Mouse (Mus musculus) spleen, adult 12 weeks (tissue): ENCODE results near the gene Ccdc155.

Experiments used
- DNase-seq: peaks from one replicate; pipeline ENCODE4 v3.0.0; 2022; ENCODE audit warnings: low spot score

Gene Ccdc155

DNA sequence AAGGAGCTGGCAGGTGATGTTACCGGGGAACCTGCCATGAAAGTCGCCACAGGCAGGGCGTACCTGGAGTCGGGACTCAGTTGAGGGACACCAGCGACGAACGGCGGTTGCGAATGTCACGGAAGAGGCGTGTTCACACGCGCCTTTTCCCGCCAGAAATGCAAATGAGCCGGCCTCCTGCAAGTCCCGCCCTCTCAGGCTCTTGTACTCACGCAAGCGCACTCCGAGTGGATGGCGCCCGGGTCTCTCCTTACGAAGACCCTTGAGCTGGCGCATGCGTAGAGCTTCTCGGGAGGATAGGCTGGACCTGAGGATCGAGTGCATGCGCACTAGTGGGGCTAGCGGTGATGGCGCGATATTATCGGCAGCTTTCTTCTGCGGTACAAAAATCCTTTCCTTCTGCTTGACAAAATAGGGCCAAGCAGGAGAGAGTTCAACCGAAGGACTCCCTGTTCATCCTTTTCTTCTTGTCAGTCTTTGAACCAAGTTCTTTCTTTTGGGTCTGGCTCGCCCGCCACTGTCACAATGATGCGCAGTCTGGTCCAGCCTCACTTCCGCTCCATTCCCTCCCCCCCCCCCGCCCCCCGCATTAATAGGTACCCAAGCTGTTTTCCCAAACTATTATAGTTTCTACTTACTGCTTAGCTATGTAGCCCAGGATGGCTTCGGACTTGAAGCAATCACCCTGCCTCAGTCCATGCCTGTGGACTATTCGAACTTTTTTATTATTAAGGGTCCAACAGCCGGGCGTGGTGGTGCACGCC, at the start of gene Ccdc155:
Gene Ccdc155, minus strand, starts transcription at position 513 of the 764 bp plus-strand sequence.
- DNase-seq: peak; percentile 73

DNA sequence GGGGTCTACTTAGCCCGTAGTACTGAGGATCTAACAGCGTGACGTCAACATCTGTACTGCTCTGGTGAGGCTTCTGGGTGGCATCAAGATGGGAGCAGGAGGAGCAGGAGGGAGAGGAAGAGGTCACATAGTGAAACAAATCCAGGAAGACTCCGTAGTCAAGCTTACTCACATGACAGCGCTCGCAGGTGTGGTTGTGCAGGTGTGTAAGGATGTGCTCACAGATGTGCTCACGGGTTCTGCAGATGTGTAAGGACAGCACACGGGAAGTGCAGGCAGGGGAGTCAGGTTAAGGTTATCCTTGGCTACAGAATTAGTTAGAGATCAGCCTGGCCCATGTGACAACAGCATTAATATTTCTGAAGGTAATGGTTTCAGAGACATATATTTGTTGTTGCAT, 49.1 kb upstream of the Ccdc155 start:
- DNase-seq: no peak

DNA sequence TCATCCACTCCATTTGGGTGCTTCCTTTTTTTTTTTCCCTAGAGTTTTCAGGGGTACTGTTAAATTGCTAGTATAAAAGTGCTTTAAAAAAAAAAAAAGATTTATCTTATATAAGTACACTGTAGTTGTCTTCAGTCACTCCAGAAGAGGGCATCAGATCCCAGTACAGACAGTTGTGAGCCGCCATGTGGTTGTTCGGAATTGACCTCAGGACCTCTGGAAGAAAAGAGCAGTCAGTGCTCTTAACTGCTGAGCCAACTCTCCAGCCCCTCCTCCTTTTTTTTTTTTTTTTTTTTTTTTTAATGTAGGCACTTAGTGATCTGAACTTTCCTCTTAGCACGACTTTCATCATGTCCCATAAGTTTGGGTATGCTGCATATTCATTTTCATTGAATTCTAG, 43.0 kb upstream of the Ccdc155 start:
- no peak for DNase-seq

DNA sequence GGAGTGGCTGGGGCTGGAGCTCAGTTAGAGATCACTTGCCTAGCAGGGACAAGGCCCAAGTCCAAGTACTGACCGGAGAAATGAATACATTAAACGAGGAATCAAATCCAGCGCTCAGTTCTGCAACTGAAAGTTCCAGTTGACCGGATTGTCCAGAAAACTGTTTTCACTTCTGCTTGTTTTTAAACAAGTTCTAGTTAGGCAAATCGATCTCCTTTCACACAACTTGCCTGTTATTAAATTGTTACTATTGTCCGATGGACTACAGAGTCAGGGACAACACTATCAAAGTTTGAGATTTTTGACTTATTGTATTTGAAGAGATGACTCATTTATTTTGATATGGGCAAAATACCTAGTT, 36.7 kb upstream of the Ccdc155 start:
- no peak for DNase-seq

DNA sequence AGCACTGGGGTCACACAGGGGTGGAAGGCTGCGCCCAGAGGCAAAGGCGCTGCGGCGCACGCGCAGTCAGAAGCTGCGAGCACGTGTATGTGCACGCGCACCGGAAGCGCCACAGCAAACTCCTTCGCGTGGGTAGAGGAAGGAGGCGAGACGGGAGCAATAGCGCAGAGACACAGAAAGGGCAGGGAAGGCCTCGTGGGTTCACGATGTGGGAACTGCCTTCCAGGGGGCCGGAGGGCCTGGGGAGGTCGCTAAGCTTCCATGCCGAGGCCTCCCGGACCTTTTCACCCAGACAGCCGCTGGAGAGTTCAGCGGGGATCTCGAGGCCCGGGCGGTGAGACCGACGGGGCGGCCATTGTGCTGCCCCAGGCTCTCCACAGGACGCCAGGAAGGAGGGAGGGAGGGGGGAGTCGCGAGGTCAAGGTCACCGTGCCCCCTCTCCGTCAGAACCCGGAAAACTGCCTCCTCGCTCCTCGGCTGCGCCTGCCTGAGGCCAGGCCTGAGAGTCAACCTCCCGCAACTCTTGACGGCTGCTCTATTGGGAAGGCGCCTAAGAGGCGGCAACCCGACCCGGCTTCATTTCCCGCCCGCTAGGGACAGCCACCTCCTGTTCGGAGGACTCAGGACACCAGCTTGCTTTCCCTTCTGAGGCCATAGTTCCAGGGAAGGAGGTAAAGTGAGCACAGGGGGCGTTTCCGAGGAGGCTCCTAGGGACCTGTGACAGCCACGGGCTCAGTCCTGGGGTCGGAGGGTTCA, 36.1 kb upstream of the Ccdc155 start, which contains the start of gene Slc6a16:
Gene Slc6a16, plus strand, starts transcription at position 453 of the 756 bp plus-strand sequence.
- DNase-seq: no peak

DNA sequence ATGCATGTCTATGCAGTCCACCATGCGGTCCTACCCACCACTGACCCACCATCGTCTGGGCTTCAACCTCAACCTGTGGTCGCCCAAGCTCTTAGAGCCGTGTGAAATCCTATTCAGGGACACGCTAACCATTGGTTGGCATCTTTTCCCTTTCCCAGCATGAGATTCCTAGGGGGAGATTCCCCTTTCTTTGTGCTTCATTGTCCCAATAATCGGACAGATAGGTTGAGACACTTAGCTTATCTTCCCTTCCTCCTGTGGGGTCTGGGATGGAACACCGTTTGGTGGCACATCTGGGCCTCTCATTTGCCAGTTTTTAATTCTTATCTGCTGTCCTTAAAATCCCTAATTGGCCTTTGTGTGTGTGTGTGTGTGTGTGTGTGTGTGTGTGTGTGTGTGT, 35.4 kb upstream of the Ccdc155 start:
- no peak for DNase-seq

DNA sequence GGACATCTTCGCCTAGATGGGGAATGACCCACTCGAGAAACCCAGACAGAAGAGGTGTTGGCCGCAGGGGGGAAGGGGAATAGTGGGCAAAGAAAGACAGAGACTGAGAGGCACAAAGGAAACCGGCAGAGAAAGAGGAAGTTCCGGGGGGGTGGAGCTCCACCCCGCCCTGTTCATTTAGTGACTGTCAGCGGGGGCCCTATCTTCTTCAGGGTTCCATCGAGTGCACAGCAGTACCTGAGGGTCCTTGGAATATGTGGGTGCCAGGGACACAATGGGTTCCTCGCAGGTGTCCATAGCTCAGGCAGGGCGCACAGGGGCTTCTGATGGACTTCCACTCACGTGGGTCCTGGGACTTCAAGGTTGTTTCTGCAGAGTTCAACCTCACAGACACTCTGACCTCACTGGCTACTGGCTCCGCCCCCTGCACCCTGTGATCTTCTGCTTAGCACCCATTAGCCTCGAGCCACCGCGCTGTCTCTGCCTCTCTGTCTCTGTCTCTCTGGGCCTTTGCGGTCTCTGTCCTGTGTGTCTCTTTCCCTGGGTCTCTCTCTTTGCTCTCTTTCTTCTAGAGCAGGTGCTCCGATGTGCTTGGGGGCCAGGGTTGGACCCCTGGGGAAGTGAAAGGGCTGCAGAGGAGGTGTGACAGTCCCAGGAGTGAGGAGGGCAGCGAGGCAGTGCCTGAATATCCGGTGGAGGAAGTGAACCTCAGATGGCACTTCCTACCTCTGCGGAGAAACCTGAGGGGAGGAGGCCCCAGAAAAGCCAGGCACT, 34.2 kb upstream of the Ccdc155 start, which contains the start of gene Cd37:
Gene Cd37, minus strand, starts transcription at position 393 of the 774 bp plus-strand sequence.
- DNase-seq: peak; percentile 71

DNA sequence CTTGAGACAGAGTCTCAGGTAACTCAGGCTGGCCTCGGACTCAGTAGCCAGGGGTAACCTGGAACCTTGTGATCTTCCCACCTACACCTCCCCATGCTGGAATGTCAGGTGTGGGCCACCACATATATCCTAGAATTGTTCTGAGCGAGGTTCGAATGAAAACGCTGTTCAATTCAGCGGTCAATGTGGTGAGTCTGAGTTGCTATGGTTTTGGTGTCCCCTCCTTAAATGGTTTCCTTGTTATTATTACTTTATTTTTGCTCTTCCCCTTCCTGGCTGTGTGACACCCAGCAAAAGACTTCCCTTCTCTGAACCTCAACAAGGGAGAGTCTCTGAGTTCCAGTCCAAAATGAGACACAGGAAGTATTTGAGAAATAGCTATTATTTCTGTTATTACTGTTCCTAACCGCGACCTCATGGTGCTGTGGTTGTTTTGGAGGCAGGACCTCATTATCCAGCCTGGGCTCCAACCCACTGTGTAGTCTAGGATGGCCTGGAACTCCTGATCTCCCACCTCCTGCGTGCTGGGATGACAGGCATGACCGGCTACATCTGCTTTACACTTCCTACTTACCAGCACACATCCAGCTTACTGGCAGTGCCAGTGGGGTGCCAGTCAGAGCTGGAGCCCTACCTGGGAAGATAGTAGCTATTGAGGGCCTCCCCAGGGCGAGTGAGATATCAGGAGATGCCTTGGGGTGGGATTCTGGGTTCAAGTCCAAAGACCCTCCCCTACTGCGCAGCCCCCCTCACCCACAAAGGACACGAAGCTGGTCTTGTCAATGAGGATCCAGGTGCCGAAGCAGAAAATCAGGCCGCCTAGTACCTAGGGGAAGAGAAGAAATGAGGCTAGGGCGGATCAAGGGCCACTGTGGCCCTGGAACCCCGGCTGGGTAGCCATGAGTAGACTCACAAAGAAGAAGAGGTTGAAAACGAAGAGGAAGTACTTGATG, 33.3 kb upstream of the Ccdc155 start:
- no peak for DNase-seq

DNA sequence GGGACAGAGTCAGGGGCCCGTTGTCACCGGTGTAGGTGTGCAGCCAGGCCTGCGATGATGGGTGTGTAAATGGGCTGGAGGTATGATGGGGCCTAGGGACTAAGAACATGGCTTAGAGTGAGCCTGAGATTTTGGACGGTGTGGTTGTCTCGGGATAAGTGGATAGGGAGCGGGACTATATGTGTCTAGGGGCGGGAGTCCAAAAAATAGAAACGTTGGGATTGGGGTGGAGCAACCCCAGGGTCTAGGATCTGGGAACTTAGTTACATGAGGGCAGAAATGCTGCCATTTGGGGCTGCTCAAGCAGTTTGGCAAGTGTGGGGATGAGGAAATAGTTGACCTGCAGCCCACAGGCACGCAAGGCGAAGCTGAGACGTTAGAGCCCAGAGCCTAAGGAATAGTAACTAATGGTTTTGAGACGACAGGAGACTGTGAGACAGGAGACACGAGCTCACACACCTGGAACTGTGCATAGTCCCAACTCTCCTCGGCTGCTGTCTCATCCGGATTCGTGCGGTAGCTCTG, 31.0 kb upstream of the Ccdc155 start:
- DNase-seq: no peak

DNA sequence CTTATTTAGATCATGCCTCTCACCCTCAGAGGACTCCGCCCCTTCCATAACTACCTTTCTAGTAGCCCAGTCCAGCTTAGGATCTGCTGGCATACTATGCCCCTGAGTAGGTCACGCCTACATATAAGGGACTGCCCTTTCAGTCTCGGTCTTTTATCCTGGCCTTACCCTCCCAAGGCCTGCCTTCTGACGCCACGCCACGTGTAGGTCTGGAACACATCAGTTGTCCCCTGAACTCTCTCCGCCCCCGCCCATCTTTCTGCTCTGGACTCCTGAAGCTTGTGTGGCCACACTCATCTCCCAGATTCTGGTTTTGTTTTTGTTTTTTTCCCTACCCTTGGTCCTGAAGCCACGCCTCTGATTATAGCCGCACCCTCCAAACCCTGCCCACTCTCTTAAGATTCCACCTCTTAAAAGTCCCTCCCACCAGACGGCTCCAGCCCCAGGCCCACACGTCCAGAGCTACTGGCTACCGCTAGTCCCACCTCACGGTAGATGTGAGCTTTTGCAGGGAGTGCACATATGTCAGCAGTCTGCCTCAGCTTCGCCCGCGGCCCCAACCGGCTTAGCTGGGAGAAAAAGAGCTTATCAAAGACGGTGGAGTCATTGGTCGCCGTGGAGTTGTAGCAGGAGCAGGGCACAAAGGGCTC, 30.4 kb upstream of the Ccdc155 start:
- no peak for DNase-seq

DNA sequence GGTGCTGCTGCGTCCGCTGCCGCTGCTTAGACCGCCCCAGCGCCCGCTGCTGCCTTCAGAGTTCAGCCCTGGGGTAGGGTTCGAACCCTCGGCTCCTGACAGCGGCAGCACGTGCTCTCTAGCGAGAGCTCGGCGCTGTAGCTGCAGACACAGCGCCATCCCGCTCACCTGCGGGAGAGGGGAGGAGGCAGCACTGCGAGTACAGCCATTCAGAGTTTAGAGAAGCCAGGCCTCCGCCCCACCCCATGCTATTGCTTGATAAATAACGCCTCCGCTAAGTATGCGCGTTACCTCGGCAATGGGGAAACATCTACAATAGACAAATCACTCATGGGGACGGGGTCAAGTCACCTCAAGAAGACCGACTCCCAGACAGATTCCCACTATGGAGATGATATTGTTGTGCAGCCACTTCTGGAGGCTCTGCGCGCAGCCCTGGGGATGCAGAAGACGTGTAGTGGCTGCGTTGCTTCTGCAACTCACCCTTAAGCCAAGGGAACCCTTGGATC, 29.7 kb upstream of the Ccdc155 start:
- no peak for DNase-seq

DNA sequence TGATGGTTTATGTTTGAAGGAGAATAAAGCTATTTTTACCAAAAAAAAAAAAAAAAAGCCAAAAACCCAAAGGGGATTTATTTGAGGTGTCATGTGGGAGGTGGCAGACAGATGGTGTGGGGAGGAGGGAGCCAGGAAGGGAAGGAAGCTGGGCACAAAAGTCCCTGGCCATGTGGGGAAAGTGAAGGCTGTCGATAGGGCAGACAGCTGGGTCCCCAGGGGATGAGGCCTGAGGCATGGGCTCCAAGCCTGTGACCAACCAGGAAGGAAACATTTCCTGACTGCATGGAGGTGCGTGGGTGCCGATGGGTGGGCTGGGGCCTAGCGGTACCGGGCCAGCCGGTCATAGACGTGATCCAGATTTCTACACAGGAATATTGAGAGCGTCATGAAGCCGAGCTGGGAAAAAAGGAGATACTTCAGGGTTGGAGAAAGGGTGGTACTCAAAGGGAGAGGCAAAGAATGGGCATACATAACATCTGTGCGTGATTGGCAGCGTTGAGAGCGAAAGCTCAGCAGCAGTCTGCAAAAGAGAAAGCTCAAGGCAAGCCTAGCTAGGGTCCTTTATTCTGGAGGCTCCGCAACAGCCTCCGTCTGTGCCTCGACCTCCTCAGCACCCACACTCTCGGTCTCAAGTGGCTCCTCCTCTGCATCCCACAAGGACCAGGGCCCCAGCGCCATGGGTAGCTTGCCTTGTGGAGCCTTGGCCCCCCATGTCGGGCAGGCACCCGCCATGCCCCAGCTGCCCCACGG, 29.1 kb upstream of the Ccdc155 start:
- DNase-seq: no peak

DNA sequence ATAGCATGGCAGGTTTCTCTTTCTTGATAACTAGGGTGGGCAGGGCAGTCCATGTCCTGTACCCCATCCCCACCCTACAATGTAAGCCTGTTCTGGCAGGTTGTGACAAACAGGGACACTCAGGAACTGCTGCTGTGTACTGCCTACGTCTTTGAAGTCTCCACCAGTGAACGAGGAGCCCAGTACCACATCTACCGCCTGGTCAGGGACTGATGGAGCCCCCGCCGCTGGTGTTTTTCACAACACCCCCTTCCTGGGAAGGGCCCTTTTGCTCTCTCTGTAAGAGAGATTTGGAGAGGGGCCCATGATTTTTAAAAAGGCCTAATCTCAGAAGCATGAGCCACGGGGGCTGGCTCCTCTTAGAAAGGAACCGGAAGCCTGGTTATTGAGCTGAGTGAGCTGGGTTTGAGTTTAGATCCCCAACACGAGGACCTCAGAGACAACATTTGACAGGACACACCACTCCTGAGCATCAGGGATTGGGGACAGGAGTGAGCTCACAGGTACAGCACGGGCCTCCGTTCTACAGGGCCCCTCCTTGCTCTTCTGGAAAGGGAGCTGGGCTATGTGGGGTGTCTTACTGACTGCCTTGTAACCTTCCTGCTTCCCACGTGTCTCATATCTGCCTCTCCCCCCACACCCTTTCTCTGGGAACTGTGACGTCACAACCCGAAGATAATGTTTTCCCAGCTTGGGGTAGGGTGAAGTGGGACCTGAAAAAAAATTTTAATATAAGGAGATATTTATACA, 28.2 kb upstream of the Ccdc155 start:
- DNase-seq: no peak

DNA sequence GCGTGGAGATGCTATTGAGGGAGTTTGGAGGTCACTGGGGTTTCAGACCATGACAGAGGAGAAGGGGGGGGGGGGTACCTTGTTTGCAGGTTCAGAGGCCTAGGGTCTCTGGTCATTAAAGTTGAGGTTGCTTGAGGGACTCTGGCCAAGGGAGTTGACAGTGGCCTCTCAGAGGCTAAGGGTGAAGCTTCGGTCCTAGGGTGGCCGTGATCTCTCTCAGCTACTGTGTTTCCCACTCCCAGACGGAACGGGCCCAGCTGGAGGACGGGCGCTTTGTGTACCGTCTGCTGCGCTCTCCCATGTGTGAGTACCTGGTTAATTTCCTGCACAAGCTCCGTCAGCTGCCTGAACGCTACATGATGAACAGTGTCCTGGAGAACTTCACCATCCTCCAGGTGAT, 27.2 kb upstream of the Ccdc155 start:
- DNase-seq: no peak

DNA sequence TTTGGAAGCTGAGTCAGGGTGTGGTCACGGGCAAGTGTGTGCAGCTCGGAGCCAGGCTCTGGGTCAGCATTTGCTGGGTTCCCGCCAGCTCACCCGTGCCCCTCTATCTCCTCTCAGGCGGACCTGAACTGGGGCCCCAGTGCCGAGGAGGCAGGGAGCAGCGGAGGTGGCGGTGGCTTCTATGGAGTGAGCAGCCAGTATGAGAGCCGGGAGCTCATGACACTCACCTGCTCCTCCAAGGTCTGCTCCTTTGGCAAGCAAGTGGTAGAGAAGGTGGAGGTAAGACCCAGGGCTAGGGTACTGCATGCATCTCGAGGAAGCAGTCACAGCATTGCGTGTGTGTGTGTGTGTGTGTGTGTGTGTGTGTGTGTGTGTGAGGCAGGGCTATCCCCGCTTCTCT, 26.5 kb upstream of the Ccdc155 start:
- no peak for DNase-seq

DNA sequence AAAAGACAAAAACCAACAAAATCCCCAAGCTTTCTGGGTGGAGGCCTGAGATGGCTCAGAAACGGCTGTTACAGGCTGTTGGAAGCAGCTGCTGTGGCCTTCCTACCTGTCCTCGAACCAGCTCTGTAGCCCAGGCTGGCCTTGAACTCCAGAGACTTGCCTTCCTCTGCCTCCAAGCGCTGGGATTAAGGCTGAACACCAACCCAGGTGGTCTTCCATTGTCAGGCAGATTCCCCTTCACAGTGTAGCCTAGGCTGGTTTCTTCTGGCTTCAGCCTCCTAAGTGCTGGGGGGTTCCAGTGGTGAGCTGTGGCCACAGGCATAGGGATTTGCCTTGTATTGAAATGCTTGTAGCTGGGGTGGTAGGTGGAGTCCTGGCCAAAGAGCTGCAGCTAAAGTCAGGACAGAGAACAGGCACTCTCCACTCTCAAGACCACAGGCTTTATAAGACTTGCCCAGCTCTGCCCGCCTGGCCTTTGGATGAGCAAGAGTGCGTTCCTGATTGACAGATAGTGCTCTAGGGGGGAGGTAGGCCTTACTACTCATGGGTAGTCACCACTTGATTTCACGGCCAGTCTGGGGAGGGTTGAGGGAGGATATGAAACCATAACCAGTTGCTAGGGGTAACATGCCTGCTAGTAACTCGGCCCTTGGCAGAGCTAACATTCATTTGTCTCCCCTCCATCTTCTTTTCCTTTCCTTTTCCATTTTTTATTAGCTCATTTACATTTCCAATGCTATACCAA, 24.9 kb upstream of the Ccdc155 start:
- no peak for DNase-seq

DNA sequence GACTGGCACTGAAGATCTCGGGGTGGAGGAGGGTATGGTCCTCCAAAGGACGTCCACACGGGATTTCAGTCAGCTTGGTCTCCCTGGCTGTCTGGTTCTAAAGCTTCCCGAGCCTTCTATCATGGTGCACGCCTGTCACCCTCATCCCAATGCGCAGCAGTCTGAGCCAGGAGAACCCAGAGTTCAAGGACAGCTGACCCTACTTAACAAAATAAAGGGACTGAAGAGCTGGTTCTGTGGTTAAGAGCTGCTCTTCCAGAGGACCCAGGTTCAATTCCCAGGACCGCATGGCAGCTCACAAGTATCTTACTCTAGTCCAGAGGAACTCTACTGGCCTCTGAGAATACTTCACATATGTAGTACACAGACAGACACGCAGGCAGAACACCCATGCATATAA, 24.4 kb upstream of the Ccdc155 start:
- DNase-seq: no peak

DNA sequence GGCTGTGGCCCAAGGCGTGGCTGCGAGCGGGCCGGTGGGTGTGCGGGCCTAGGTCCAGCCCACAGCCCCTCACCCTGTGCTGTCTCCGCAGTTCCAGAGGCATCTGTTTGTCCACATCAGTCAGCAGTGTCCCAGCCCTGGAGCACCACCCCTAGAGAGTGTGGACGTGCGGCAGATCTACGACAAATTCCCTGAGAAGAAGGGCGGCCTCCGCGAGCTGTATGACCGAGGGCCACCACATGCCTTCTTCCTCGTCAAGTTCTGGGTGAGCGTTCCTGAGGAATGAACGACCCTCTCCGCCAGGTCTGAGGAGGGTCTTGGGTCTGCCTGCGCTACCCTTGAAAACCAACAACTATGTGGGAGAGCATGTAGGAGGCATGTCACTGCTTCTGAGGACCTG, 23.9 kb upstream of the Ccdc155 start:
- DNase-seq: no peak
